Mouse (Mus musculus): ENCODE data around the gene Cyb561d2. TPM values are rescaled to one million over a fixed set of nuclear protein-coding genes. Genes with fewer than 3 reads are reported as not detected.

The Cyb561d2 gene
- polyA plus RNA-seq (2015; fragmentation: Nextera tagmentation; extraction: Ambion mirVana) = 45.3 and 47.3 TPM in 2 replicates

GRCm38 (mm10) chr9:107541474-107542351 is at the start of gene Cyb561d2, which contains the start of gene Nprl2:
Gene Cyb561d2, minus strand, starts transcription at chr9:107542193.
Gene Nprl2, plus strand, starts transcription at chr9:107542226.
- peaks cover 46% of the 10 kb centered on the region for H3K36me3 ChIP-seq
- H3K27me3 ChIP-seq = no peaks in the 10 kb centered on the region
- H3K4me3 ChIP-seq = peak within 1 kb of the TSS; percentile 75
- peak within 1 kb of the TSS; percentile 63 for H3K9ac ChIP-seq
- WGBS = under 1% methylated on average over 46 of the region's 46 CpGs
- ATAC-seq (ENCODE audit: low FRiP score, low read depth) = peak; percentile 88
- H3K4me1 ChIP-seq (replicated peaks) = peaks cover 46% of the 10 kb centered on the region
- peak within 1 kb of the TSS; percentile 72 for H3K4me2 ChIP-seq
- peak within 1 kb of the TSS; percentile 82 for H3K27ac ChIP-seq (replicated peaks)
- no peaks in the 10 kb centered on the region for H3K9me3 ChIP-seq

DNA sequence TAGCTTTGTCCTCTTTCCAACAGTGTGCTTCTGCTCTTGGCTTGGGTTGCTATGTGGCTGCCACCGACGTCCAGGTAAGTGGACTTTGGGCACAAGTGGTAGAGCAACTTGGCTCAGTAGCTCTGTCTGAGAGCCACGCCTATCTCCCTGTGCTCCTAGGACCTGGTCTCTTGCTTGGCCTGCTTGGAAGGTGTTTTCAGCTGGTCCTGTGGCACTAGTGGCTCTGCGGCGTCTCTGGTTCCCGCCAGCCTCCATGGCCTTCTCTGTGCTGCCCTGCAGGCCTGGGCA is 48.7 kb upstream of the Cyb561d2 start:
- Histone ChIP-seq H3K27me3 (no peaks in the 10 kb centered on the region), H3K4me3 (no peak overlapping the region), H3K4me2 (no peak overlapping the region), H3K27ac (replicated peaks) (no peak overlapping the region), H3K9me3 (no peaks in the 10 kb centered on the region), H3K9ac (no peak overlapping the region), H3K4me1 (replicated peaks) (peaks cover 19% of the 10 kb centered on the region), H3K36me3 (peaks cover 17% of the 10 kb centered on the region)
- 97% methylated on average over 6 of the region's 6 CpGs for WGBS
- no peak for ATAC-seq (ENCODE audit: low FRiP score, low read depth)

DNA sequence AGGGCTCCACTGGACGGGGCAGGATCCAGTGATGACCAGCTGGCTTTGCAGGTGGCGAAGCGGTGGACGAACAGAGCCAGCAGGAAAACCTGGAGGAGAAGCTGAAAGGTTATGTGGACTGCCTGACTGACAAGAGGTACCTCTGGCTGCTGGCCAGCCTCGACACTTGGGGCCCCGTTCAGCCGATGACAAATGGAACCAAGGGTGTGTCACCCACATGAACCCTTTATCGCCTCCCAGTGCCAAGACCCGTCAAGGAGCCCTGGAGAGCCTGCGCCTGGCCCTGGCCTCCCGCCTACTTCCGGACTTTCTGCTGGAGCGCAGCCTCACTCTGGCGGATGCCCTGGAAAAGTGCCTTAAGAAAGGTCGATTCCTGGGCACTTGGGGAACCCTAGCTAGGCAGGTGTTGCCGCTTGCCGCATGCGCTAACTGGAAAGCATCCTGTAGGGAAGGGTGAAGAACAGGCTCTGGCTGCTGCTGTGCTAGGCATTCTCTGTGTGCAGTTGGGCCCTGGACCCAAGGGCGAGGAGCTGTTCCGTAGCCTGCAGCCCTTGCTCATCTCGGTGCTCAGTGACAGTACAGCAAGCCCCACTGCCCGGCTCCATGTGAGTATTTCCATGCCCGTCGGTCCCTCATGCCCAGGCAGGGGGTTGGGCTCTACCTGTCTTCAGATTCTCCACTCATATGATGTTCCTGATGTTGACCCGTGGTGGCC is 48.2 kb upstream of the Cyb561d2 start:
- ATAC-seq (ENCODE audit: low FRiP score, low read depth) = no peak
- Histone ChIP-seq H3K27ac (replicated peaks) (no peak overlapping the region), H3K36me3 (peaks cover 17% of the 10 kb centered on the region), H3K4me3 (no peak overlapping the region), H3K4me2 (no peak overlapping the region), H3K27me3 (no peaks in the 10 kb centered on the region), H3K9me3 (no peaks in the 10 kb centered on the region), H3K9ac (no peak overlapping the region), H3K4me1 (replicated peaks) (peaks cover 19% of the 10 kb centered on the region)
- WGBS = 90% methylated on average over 25 of the region's 25 CpGs

DNA sequence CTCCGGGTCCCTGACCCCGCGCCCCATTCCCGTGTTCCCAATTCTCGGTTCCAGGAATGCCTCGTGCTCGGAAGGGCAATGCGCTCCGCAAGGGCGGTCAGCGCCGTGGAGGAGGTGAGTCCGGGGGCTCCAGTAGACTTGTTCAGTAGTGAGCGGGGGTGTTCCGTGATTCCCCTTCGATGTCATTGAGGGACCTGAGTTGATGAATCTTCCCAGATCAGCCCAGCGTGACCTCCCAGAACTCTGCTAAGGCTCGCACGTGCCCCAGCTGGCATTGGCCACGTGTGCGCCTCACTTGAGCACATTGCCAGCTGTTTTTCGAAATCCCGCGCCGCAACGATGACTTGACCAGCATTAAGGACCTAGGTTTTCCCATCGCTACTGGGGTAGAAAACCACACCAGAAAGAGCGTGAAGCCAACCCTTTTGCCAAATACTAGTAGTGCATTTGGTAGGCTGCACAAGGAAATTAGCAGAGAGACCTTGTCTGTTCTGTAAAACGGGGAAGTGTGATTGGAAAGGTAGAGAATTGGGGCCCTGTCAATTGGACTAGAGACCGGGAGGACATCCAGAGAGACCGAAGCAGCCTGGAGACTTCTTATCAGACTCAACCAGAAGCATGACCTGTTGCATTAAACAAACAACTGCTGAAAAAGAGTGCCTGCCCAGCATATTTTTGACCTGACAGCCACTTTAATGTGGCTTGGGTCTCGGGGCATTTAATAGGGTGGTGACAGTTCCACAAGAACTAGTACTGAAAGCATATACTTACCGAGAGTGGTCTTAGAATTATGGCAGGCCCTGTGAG is 46.0 kb upstream of the Cyb561d2 start:
- H3K27ac ChIP-seq (replicated peaks) = no peak overlapping the region
- 7% methylated on average over 33 of the region's 33 CpGs for WGBS

GRCm38 (mm10) chr9:107586974-107587832 is 45.2 kb upstream of the Cyb561d2 start, which contains the start of gene Ifrd2:
Gene Ifrd2, plus strand, starts transcription at chr9:107587642.
- Histone ChIP-seq H3K27ac (replicated peaks) (no peak within 1 kb of the TSS), H3K4me3 (peak within 1 kb of the TSS; percentile 75), H3K4me1 (replicated peaks) (peaks cover 14% of the 10 kb centered on the region), H3K27me3 (no peaks in the 10 kb centered on the region), H3K4me2 (peak within 1 kb of the TSS; percentile 80), H3K9ac (peak within 1 kb of the TSS; percentile 45), H3K36me3 (peaks cover 13% of the 10 kb centered on the region), H3K9me3 (no peaks in the 10 kb centered on the region)
- WGBS = 14% methylated on average over 43 of the region's 46 CpGs
- peak; percentile 98 for ATAC-seq (ENCODE audit: low FRiP score, low read depth)

More for the DNA sequence above, 46.0 kb upstream of the Cyb561d2 start:
- Histone ChIP-seq H3K9me3 (no peaks in the 10 kb centered on the region), H3K4me2 (peak overlapping the region; percentile 80), H3K27me3 (no peaks in the 10 kb centered on the region), H3K4me1 (replicated peaks) (peaks cover 14% of the 10 kb centered on the region), H3K36me3 (peaks cover 14% of the 10 kb centered on the region), H3K9ac (peak overlapping the region; percentile 45), H3K4me3 (peak overlapping the region; percentile 75)
- no peak; the same call in 1 of the 2 replicates for ATAC-seq (ENCODE audit: low FRiP score, low read depth)

DNA sequence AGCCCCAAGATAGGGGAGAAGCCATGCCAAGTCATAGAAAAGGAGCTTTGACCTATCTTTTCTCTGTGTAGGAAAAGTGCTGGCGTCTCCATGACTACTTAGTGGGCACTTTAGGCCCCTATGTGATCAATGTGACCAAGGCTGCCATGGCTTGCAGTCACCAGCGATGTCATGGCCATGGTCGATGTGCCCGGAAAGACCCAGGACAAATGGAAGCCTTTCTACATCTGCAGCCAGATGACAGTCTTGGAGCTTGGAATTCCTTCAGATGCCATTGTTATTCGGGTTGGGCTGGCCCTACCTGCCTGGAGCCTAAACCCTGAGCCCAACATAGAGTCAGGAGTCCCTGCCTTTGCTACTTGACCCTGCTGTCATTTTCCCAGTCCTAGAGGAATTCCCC is 44.5 kb upstream of the Cyb561d2 start:
- ATAC-seq (ENCODE audit: low FRiP score, low read depth) = no peak
- Histone ChIP-seq H3K27me3 (no peaks in the 10 kb centered on the region), H3K4me2 (no peak overlapping the region; the same call in 1 of the 2 replicates), H3K4me3 (no peak overlapping the region), H3K4me1 (replicated peaks) (peaks cover 21% of the 10 kb centered on the region), H3K9me3 (no peaks in the 10 kb centered on the region), H3K27ac (replicated peaks) (no peak overlapping the region), H3K36me3 (peaks cover 9% of the 10 kb centered on the region), H3K9ac (no peak overlapping the region)
- 93% methylated on average over 5 of the region's 5 CpGs for WGBS

GRCm38 (mm10) chr9:107583174-107583573 is 41.2 kb upstream of the Cyb561d2 start:
- Histone ChIP-seq H3K27ac (replicated peaks) (no peak overlapping the region), H3K27me3 (no peaks in the 10 kb centered on the region), H3K9ac (no peak overlapping the region), H3K36me3 (no peaks in the 10 kb centered on the region), H3K4me2 (no peak overlapping the region), H3K9me3 (no peaks in the 10 kb centered on the region), H3K4me3 (no peak overlapping the region), H3K4me1 (replicated peaks) (peaks cover 34% of the 10 kb centered on the region)
- ATAC-seq (ENCODE audit: low FRiP score, low read depth) = no peak
- 90% methylated on average over 14 of the region's 14 CpGs for WGBS

DNA sequence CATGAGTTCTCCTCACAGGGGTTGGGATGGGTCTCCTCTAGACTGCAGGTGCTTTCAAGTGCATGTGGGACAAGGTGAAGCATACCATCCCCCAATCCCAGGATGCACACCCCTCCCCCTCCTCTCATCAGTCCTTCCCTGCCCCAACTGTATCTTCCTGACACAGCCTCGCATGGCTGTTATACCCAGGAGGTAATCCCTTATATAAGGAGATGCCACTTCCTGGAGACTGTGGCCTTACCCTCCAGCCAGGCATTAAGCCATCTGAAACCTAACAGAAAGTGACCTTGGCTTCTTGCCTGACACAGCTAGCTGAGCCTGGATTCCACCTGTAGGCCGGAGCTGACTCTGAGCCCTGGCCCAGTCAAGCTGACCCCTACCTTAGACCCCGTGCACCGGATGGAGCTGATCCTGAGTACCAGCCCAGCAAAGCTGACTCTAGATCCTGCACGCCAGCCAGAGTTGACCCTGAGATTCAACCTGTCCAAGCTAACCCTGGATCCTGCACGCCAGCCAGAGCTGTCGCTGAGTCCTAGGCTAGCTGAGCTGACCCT is 40.6 kb upstream of the Cyb561d2 start:
- no peak overlapping the region for H3K4me2 ChIP-seq
- H3K27me3 ChIP-seq = no peaks in the 10 kb centered on the region
- H3K4me3 ChIP-seq = no peak overlapping the region
- no peaks in the 10 kb centered on the region for H3K36me3 ChIP-seq
- H3K4me1 ChIP-seq (replicated peaks) = peaks cover 31% of the 10 kb centered on the region
- no peak overlapping the region for H3K9ac ChIP-seq
- ATAC-seq (ENCODE audit: low FRiP score, low read depth) = no peak
- H3K9me3 ChIP-seq = no peaks in the 10 kb centered on the region
- 95% methylated on average over 7 of the region's 7 CpGs for WGBS
- H3K27ac ChIP-seq (replicated peaks) = no peak overlapping the region

DNA sequence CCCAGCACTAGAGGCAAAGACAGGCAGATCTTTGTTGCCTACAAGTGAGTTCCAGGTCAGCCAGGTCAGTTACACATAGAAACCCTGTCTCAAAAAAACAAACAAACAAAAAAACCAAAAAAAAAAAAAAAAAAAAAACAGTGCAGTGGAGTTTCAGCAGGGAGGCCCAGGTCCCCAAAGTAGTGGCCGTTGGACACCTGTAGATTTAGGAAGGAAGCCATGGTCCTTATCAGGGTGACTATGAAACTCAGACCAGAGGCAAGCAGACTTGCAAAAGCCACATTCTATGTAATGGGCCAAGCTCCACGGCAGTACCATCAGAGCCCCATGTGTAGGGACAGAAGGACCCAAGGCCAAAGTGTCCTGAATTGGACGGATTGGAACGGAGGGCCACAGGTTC is 39.6 kb upstream of the Cyb561d2 start:
- no peaks in the 10 kb centered on the region for H3K27me3 ChIP-seq
- H3K27ac ChIP-seq (replicated peaks) = no peak overlapping the region
- ATAC-seq (ENCODE audit: low FRiP score, low read depth) = no peak

GRCm38 (mm10) chr9:107580501-107581317 is 38.7 kb upstream of the Cyb561d2 start, which contains the start of gene Hyal3:
Gene Hyal3, plus strand, starts transcription at chr9:107580818.
- Histone ChIP-seq H3K9ac (peak within 1 kb of the TSS; percentile 54), H3K27ac (replicated peaks) (peak within 1 kb of the TSS; percentile 82), H3K4me3 (peak within 1 kb of the TSS; percentile 60), H3K36me3 (no peaks in the 10 kb centered on the region), H3K27me3 (no peaks in the 10 kb centered on the region), H3K4me1 (replicated peaks) (peaks cover 31% of the 10 kb centered on the region), H3K4me2 (peak within 1 kb of the TSS; percentile 92), H3K9me3 (no peaks in the 10 kb centered on the region)
- under 1% methylated on average over 32 of the region's 32 CpGs for WGBS
- peak; percentile 76 for ATAC-seq (ENCODE audit: low FRiP score, low read depth)

More for the DNA sequence above, 39.6 kb upstream of the Cyb561d2 start:
- Histone ChIP-seq H3K9me3 (no peaks in the 10 kb centered on the region), H3K36me3 (no peaks in the 10 kb centered on the region), H3K4me3 (peak overlapping the region; percentile 60), H3K9ac (peak overlapping the region; percentile 54), H3K4me1 (replicated peaks) (peaks cover 31% of the 10 kb centered on the region), H3K4me2 (peak overlapping the region; percentile 92)
- 81% methylated on average over 4 of the region's 4 CpGs for WGBS

All from hindbrain, embryonic 15.5 days (tissue).